Mouse (Mus musculus) midbrain, embryonic 14.5 days (tissue): ENCODE measurements around the gene 9130409I23Rik. TPM values are rescaled to one million over a fixed set of nuclear protein-coding genes. Genes with fewer than 3 reads are reported as not detected.
"Not testable (repeated sequence)": the region's sequence is repeated elsewhere in the genome, so short reads cannot be mapped to it uniquely, and the experiment has no call there.

Experiments used
- ATAC-seq: fragments of 200-750 bp; cut with Nextera tagmentation; 2 replicates; pipeline ENCODE4 v1.8.0; 2017; ENCODE audit warnings: moderate number of reproducible peaks, moderate library complexity; ENCODE audit not compliant: low FRiP score, low TSS enrichment
- DNase-seq: peaks from one replicate; pipeline ENCODE4 v3.0.0-alpha.2; 2015
- H3K27ac ChIP-seq: fragments of 300-500 bp; sonication (generic); replicated peaks from 2 replicates; pipeline ENCODE4 v1.5.1; 2014; ENCODE audit warnings: mild to moderate bottlenecking, low read depth, low read length, moderate library complexity
- H3K27me3 ChIP-seq: fragments of 300-500 bp; sonication (generic); 2 replicates; pipeline ENCODE4 v1.6.1; 2014; ENCODE audit warnings: low read length, control low read depth, mixed read lengths; ENCODE audit not compliant: control insufficient read depth, insufficient read depth
- H3K36me3 ChIP-seq: fragments of 300-500 bp; sonication (generic); 2 replicates; pipeline ENCODE4 v1.6.1; 2014; ENCODE audit warnings: low read length, control low read depth; ENCODE audit not compliant: control insufficient read depth, insufficient read depth
- H3K4me1 ChIP-seq: fragments of 300-500 bp; sonication (generic); 2 replicates; pipeline ENCODE4 v1.6.1; 2014; ENCODE audit warnings: mild to moderate bottlenecking, antibody characterized with exemption, low read length, control low read depth; ENCODE audit not compliant: control insufficient read depth, insufficient read depth
- H3K4me2 ChIP-seq: fragments of 300-500 bp; sonication (generic); 2 replicates; pipeline ENCODE4 v1.6.1; 2014; ENCODE audit warnings: mild to moderate bottlenecking, low read length, moderate library complexity
- H3K4me3 ChIP-seq: fragments of 300-500 bp; sonication (generic); replicated peaks from 2 replicates; pipeline ENCODE4 v1.5.1; 2014; ENCODE audit warnings: low read depth, low read length
- H3K9ac ChIP-seq: fragments of 300-500 bp; sonication (generic); replicated peaks from 2 replicates; pipeline ENCODE4 v1.6.1; 2014; ENCODE audit warnings: mild to moderate bottlenecking, low read length, moderate library complexity
- H3K9me3 ChIP-seq: fragments of 300-500 bp; sonication (generic); 2 replicates; pipeline ENCODE4 v1.6.1; 2016; ENCODE audit warnings: low read length, control low read depth, mixed read lengths; ENCODE audit not compliant: control insufficient read depth
- WGBS: fragments of 180-500 bp; shearing (Covaris S2); extraction: QIAGEN DNeasy Blood & Tissue Kit; methylation state at CpG from one replicate; pipeline ENCODE4 v1.1.7; 2014; 5-methylcytosine and 5-hydroxymethylcytosine counted together
- polyA plus RNA-seq: library from polyadenylated mRNA; unstranded; fragments of >200 nt; fragmentation: Nextera tagmentation; extraction: Ambion mirVana; gene quantifications from 2 replicates; pipeline ENCODE4 v1.2.1, GENCODE M21; 2014

9130409I23Rik gene
- polyA plus RNA-seq, 1 experiment from 2014 or later: not detected

DNA sequence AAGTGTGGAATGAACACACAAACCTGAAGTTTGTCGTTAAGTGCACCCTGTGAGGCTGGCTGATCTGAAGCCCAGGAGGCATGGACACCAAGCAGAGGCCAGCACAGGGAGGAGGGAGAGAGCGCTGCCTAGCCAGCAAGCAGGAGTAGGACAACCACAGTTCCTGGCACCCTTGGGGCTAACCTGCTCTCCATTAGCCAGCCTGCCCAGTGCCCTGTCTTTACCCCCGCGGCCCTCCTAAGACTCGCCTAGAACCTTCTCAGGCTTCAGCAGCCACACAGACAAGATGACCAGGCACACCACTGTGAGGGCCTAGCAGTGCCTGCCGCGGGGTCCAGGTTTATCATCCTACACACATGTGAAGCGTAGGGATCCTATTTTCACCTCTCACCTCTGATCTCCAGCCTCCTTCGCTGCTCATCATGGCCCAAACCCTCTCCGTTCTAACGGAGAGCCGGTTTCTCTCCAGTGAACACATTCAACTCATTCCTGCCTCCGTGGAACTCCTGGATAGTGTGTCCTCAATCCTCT, 33.1 kb upstream of the 9130409I23Rik start:
- ATAC-seq: no peak
- 74% methylated on average over 13 of the region's 13 CpGs for WGBS

DNA sequence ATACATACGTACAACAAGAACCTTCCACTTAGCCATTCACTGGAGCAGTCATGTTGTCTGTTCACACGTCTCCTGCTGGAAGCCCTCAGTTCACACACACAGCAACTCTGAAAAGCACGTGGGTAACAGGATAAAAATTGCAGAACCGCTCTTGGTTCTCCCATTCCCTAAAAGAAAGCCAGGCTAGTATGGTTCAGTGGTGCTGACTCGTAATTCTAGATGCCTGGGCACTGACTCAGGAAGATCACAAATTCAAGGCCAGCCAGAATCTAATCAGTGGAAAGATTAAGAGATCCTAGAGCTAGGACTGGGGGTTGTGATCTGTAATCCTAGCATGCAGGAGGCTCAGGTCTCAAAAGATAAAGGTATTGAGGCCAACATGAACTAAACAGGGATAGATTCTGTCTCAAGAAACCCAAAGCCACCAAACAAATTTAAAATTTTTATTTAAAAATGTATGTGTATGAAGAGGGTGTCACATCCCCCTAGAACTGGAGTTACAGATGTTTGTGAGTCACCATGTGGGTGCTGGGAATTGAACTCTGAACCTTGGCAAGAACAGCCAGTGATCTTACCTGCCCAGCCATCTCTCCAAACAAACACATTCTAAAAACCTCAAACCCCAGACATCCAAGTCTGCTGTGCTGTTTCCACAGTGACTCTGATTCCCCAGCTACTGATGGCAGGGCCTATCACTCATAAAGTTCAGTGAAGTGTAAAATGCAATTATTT, 30.1 kb upstream of the 9130409I23Rik start, which contains the start of gene Ephx1:
Gene Ephx1 (minus strand): TSS at position 149 of the 732 bp plus-strand sequence.
- Histone ChIP-seq H3K4me1 (0 out of 2 replicates have a peak, but pooled peaks cover 8% of the 10 kb centered on the region), H3K9ac (no peak within 1 kb of the TSS), H3K36me3 (no peaks in the 10 kb centered on the region), H3K9me3 (no peaks in the 10 kb centered on the region), H3K4me2 (no peak within 1 kb of the TSS), H3K27me3 (no peaks in the 10 kb centered on the region), H3K27ac (no peak within 1 kb of the TSS), H3K4me3 (no peak within 1 kb of the TSS)
- DNase-seq (no peak), ATAC-seq (no peak)
- WGBS: 56% methylated on average over 5 of the region's 5 CpGs

More for the DNA sequence above, 33.1 kb upstream of the 9130409I23Rik start:
- Histone ChIP-seq H3K27ac (no peak overlapping the region), H3K4me1 (0 out of 2 replicates have a peak, but pooled peaks cover 9% of the 10 kb centered on the region), H3K27me3 (no peaks in the 10 kb centered on the region), H3K9me3 (no peaks in the 10 kb centered on the region), H3K9ac (no peak overlapping the region), H3K4me2 (peak overlapping the region; percentile 98), H3K36me3 (no peaks in the 10 kb centered on the region), H3K4me3 (no peak overlapping the region)
- DNase-seq: no peak

DNA sequence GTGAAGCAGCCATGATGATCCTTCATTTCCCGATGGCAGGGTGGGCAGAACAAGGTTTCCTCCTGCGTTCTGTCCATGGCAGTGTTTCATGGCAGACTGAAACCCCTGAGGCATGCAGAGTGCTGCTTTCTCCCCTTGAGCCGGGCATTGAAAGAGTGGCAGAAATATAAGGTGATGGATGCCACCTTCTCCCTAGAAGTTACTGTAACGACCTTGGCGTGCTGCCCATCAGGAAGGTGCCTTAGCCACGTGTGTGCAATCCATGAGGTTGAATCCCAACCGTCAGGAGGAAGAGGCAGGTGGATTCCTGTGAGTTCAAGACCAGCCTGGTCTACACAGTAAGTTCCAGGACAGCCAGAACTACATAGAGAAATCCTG, 29.6 kb upstream of the 9130409I23Rik start:
- Histone ChIP-seq H3K4me1 (0 out of 2 replicates have a peak, but pooled peaks cover 2% of the 10 kb centered on the region), H3K4me3 (no peak overlapping the region), H3K4me2 (no peak overlapping the region), H3K27ac (no peak overlapping the region), H3K9ac (no peak overlapping the region), H3K36me3 (no peaks in the 10 kb centered on the region), H3K9me3 (no peaks in the 10 kb centered on the region), H3K27me3 (no peaks in the 10 kb centered on the region)
- no peak for DNase-seq
- 63% methylated on average over 7 of the region's 7 CpGs for WGBS
- ATAC-seq: no peak

DNA sequence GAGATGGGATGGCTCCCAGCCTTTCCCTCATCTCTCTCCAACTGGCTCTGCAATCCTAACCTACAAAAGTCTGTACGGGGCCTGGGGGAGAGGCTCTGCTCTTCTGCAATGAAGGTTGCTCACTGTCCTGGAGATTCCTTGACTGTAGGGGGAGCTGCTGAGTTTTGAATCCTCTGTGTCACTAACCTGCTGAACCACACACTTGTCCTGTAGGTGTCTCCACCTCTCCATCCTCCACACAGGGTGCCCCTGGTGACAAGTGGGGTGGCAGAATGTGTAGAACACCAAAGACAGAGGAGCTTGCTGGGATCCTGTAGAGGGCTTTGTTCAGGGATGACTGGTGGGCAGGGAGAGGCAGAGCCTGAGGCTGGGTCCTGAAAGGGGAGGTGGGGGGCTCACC, 28.8 kb upstream of the 9130409I23Rik start:
- Histone ChIP-seq H3K27me3 (no peaks in the 10 kb centered on the region), H3K36me3 (no peaks in the 10 kb centered on the region), H3K9ac (no peak overlapping the region), H3K4me2 (no peak overlapping the region), H3K4me3 (no peak overlapping the region), H3K27ac (no peak overlapping the region), H3K9me3 (no peaks in the 10 kb centered on the region), H3K4me1 (no peaks in the 10 kb centered on the region)
- 12% methylated on average over 1 of the region's 1 CpGs for WGBS
- DNase-seq: peak; percentile 61
- no peak for ATAC-seq

DNA sequence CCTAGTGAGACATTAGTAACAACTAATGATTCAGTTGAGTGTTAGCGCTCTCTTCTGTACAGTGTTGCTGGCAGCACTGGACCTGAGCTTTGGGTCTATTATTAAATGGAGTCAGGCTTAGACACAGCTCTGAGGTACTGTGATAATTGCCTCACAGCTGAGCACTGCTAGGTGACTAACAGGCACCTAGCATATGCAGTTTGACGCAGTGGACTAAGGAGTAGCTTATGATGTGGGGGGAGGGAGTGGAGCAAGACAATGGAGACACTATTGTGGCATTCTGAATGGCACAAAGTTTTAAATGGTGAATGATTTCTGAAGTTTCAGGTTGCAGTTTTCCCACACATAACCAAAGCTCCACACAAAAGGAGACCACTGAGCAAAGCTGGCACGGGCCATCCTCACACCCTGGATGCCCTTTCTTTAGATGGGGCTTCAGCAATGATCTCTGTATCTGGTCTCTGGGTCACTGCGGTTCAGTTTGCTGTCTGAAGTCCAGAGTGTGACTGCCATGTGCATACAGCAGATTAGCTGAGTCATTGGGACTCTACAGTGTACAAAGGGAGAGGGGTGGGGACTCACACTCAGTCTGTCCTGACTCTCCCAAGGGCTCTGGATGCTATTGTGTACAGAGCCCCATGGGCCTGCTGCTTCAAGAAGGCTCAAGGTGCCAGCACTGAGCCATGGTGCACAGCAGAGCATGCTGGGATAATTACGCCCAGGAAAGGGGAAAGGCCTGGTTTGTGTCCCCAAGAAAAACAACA, 15.8 kb upstream of the 9130409I23Rik start:
- DNase-seq, H3K27me3 ChIP-seq, H3K4me3 ChIP-seq, H3K9ac ChIP-seq, H3K36me3 ChIP-seq, H3K9me3 ChIP-seq, H3K4me1 ChIP-seq, H3K4me2 ChIP-seq, ATAC-seq, H3K27ac ChIP-seq: not testable (repeated sequence)
- WGBS: 83% methylated on average over 5 of the region's 5 CpGs

DNA sequence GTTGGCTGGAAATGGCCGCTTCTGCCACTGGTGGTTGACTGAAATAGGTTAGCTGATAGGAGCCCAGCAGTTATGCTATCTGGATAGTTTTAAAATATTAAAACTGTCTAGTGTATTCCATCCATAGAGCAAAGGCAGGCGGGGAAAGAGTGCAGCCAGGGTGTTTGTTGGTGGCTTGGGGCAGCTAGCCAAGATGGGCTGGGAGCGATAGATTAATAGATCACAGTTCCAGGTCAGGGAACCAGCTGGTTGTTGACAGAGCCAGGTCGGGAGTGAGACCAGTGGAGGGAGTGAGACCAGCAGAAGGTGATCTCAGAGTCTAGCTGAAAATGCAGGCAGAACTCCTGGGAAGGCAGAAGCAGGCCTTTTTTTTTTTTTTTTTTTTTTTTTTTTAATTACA, 13.4 kb upstream of the 9130409I23Rik start:
- WGBS: 78% methylated on average over 4 of the region's 4 CpGs
- Histone ChIP-seq H3K4me1 (no peaks in the 10 kb centered on the region), H3K36me3 (no peaks in the 10 kb centered on the region), H3K9me3 (no peaks in the 10 kb centered on the region), H3K9ac (no peak overlapping the region), H3K4me3 (no peak overlapping the region), H3K4me2 (no peak overlapping the region), H3K27ac (no peak overlapping the region), H3K27me3 (no peaks in the 10 kb centered on the region)
- DNase-seq: no peak
- ATAC-seq: no peak

DNA sequence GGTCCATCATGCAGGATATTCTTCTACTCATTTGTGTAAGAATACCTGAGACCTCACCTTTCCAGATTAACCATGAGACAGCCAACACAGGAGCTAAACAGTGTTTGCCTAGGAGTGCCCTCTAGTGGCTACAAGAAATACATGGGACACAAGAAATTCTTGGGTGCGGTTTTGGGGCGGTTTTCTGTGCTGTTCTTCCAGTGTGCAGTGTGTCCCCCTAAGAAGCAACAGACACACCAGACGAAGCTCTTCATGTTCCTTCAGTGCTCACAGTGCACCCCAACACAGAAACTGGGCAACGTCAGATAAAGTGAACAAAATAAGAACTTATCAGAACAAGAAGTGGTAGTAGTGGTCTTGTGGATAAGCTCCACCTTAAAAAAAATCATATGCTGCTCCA, 11.4 kb upstream of the 9130409I23Rik start:
- Histone ChIP-seq H3K4me2 (no peak overlapping the region), H3K9ac (no peak overlapping the region), H3K36me3 (no peaks in the 10 kb centered on the region), H3K27ac (no peak overlapping the region), H3K27me3 (no peaks in the 10 kb centered on the region), H3K4me1 (no peaks in the 10 kb centered on the region), H3K4me3 (no peak overlapping the region), H3K9me3 (no peaks in the 10 kb centered on the region)
- DNase-seq (peak; percentile 80), ATAC-seq (no peak)
- 12% methylated on average over 4 of the region's 4 CpGs for WGBS

DNA sequence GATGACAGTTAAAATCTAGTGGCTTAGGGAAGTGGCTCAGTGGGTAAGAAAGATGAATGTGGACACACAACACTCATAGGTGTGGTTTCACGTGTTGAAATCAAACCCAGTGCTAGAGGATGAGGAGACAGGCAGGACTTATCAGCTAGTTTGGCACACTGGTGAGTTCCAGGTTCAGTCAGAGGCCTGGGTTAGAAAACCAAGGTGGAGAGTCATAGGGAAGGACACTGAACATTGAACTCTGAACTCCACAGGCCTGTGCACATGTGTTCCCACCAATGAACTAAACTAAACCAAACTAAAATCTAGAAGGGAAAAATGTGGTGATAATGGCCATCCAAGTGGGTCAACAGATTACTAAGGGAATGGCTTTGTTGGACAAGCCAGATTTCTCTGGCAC, 3.5 kb upstream of the 9130409I23Rik start:
- no peak overlapping the region for H3K4me3 ChIP-seq
- no peaks in the 10 kb centered on the region for H3K27me3 ChIP-seq
- DNase-seq (no peak), ATAC-seq (no peak)
- H3K4me2 ChIP-seq: no peak overlapping the region
- no peaks in the 10 kb centered on the region for H3K4me1 ChIP-seq
- H3K36me3 ChIP-seq: no peaks in the 10 kb centered on the region
- H3K9me3 ChIP-seq: no peaks in the 10 kb centered on the region
- no peak overlapping the region for H3K27ac ChIP-seq
- 65% methylated on average over 1 of the region's 1 CpGs for WGBS
- H3K9ac ChIP-seq: no peak overlapping the region
